Mouse (Mus musculus) embryonic fibroblast, embryonic 13.5 days (primary cell): ENCODE results near the gene Prelp.

ENCODE experiments used
- CTCF ChIP-seq: IDR thresholded peaks from 2 replicates; pipeline ENCODE4 v1.5.1; 2011; ENCODE audit warnings: mild to moderate bottlenecking, control low read depth, low read length, moderate library complexity, borderline replicate concordance; ENCODE audit not compliant: insufficient read depth
- POLR2A ChIP-seq: IDR thresholded peaks from 2 replicates; pipeline ENCODE4 v1.6.1; 2011; ENCODE audit warnings: low read depth, mild to moderate bottlenecking, control low read depth, low read length, moderate library complexity

- no peak for TF ChIP-seq CTCF
- TF ChIP-seq POLR2A: no peak
Measured at GRCm38 (mm10) chr1:133882283-133883217, 38.7 kb downstream of the Prelp start.
